Mouse (Mus musculus) 3T3-L1 (cell line): Measurements from ENCODE around the gene Mlf1.

ENCODE experiments used
- DNase-seq: peaks from one replicate; pipeline ENCODE4 v3.0.0-alpha.2; 2015; ENCODE audit warnings: low read depth, low spot score

Mlf1 gene

GRCm38 (mm10) chr3:67373872-67374271 is at the start of gene Mlf1:
Gene Mlf1, plus strand, starts transcription at chr3:67374097.
- DNase-seq: peak; percentile 88

GRCm38 (mm10) chr3:67339558-67339957 is 34.3 kb upstream of the Mlf1 start:
- DNase-seq: no peak

- no peak for DNase-seq
Measured at GRCm38 (mm10) chr3:67340921-67341320, 33.0 kb upstream of the Mlf1 start.

- peak; percentile 68 for DNase-seq
Measured at GRCm38 (mm10) chr3:67343004-67343662, 30.8 kb upstream of the Mlf1 start.

GRCm38 (mm10) chr3:67344599-67344998 is 29.3 kb upstream of the Mlf1 start:
- DNase-seq: peak; percentile 77

- DNase-seq: no peak
Measured at GRCm38 (mm10) chr3:67346674-67347073, 27.2 kb upstream of the Mlf1 start.

GRCm38 (mm10) chr3:67351406-67352127 is 22.3 kb upstream of the Mlf1 start:
- no peak for DNase-seq

- peak; percentile 79 for DNase-seq
Measured at GRCm38 (mm10) chr3:67352128-67352762, 21.7 kb upstream of the Mlf1 start.

GRCm38 (mm10) chr3:67352763-67353149 is 21.1 kb upstream of the Mlf1 start:
- no peak for DNase-seq

GRCm38 (mm10) chr3:67358376-67358775 is 15.5 kb upstream of the Mlf1 start:
- no peak for DNase-seq

- DNase-seq: no peak
Measured at GRCm38 (mm10) chr3:67366087-67366892, 7.6 kb upstream of the Mlf1 start.

- no peak for DNase-seq
Measured at GRCm38 (mm10) chr3:67367481-67367880, 6.4 kb upstream of the Mlf1 start.

GRCm38 (mm10) chr3:67369407-67370079 is 4.4 kb upstream of the Mlf1 start:
- DNase-seq: peak; percentile 36

GRCm38 (mm10) chr3:67372194-67372593 is 1.7 kb upstream of the Mlf1 start:
- no peak for DNase-seq

GRCm38 (mm10) chr3:67372781-67373180 is 1.1 kb upstream of the Mlf1 start:
- no peak for DNase-seq

GRCm38 (mm10) chr3:67374360-67374778 is 472 bp downstream of the Mlf1 start:
- DNase-seq: no peak

GRCm38 (mm10) chr3:67375063-67375462 is 1.2 kb downstream of the Mlf1 start, which contains the start of gene Gm17402:
Gene Gm17402, minus strand, starts transcription at chr3:67375163.
- DNase-seq: no peak

- DNase-seq: no peak
Measured at GRCm38 (mm10) chr3:67378215-67378614, 4.3 kb downstream of the Mlf1 start.

GRCm38 (mm10) chr3:67429338-67429998 is 55.6 kb downstream of the Mlf1 start:
- DNase-seq: peak; percentile 21

- DNase-seq: peak; percentile 93
Measured at GRCm38 (mm10) chr3:67429999-67430380, 56.1 kb downstream of the Mlf1 start, which contains the start of gene Gfm1. Gene Gfm1, plus strand, starts transcription at chr3:67430096.

GRCm38 (mm10) chr3:67434011-67434410 is 60.1 kb downstream of the Mlf1 start:
- no peak for DNase-seq
